Mouse (Mus musculus) liver, embryonic 12.5 days (tissue): ENCODE data around the gene Gpsm1. TPM values are rescaled to one million over a fixed set of nuclear protein-coding genes. Genes with fewer than 3 reads are reported as not detected.

Source experiments
- ATAC-seq: fragments of 200-750 bp; cut with Nextera tagmentation; 2 replicates; pipeline ENCODE4 v1.8.0; 2017; ENCODE audit warnings: moderate number of reproducible peaks, mild to moderate bottlenecking, moderate library complexity
- H3K27ac ChIP-seq: fragments of 300-500 bp; sonication (generic); 2 replicates; pipeline ENCODE4 v1.5.1; 2016; ENCODE audit warnings: mild to moderate bottlenecking
- H3K27me3 ChIP-seq: fragments of 300-500 bp; sonication (generic); replicated peaks from 2 replicates; pipeline ENCODE4 v1.6.1; 2016; ENCODE audit warnings: mild to moderate bottlenecking, moderate library complexity
- H3K36me3 ChIP-seq: fragments of 300-500 bp; sonication (generic); 2 replicates; pipeline ENCODE4 v1.6.1; 2016; ENCODE audit warnings: mild to moderate bottlenecking, moderate library complexity
- H3K4me1 ChIP-seq: fragments of 300-500 bp; sonication (generic); 2 replicates; pipeline ENCODE4 v1.6.1; 2016
- H3K4me2 ChIP-seq: fragments of 300-500 bp; sonication (generic); 2 replicates; pipeline ENCODE4 v1.6.1; 2016; ENCODE audit warnings: mild to moderate bottlenecking, moderate library complexity
- H3K4me3 ChIP-seq: fragments of 300-500 bp; sonication (generic); 2 replicates; pipeline ENCODE4 v1.5.1; 2016; ENCODE audit warnings: mild to moderate bottlenecking, moderate library complexity
- H3K9ac ChIP-seq: fragments of 300-500 bp; sonication (generic); 2 replicates; pipeline ENCODE4 v1.6.1; 2016; ENCODE audit warnings: mild to moderate bottlenecking, moderate library complexity
- H3K9me3 ChIP-seq: fragments of 300-500 bp; sonication (generic); replicated peaks from 2 replicates; pipeline ENCODE4 v1.6.1; 2016; ENCODE audit warnings: mild to moderate bottlenecking, moderate library complexity
- WGBS: fragments of 180-500 bp; shearing (Covaris S2); methylation state at CpG from one replicate; pipeline ENCODE4 v1.1.7; 2016; ENCODE audit not compliant: insufficient replicate concordance; 5-methylcytosine and 5-hydroxymethylcytosine counted together
- polyA plus RNA-seq: library from polyadenylated mRNA; unstranded; fragments of >200 nt; fragmentation: Nextera tagmentation; extraction: Ambion mirVana; gene quantifications from 2 replicates; pipeline ENCODE4 v1.2.1, GENCODE M21; 2016

Gpsm1 gene
- 8.1 and 8.6 TPM in 2 replicates for polyA plus RNA-seq

DNA sequence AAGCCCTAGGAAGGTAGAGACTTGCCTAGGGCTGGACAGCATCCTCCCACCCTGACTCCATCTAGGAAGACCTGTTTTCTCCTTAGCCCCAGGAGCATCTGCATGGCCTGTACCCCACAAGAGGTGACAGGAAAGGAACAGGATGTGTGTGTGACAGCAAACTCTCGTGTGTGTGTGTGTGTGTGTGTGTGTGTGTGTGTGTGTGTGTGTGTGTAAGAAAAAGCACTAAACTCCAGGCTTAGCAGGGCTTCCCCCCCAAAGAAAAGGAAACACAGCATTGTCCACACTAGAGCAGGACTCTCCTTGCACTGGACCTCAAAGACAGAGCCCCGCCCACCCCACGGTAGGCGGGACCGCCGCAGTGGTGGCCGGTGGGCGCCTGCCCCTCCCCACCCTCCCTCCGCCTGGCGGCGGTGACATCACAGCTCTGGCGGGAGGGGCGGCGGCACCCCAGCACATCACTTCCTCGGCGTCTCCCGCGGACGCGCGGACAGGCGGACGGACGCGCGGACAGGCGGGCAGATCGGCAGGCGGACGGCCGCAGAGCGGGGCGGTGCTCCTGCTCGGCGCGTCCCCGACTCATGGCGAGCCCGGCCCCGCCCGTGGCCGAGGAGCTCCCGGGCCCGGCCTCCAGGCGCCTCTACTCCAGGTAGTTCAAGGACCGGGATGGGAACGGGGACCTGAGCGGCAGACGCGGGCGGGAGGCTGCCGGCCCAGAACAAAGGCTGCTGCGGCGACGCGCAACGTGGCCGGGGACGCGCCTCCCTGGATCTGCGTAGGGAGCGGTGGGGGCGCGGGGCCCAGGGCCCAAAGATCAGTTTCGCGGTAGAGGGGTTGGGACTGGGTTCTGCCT, at the start of gene Gpsm1:
TSS of gene Gpsm1 (plus strand) at position 444 of the 853 bp plus-strand sequence.
- peak within 1 kb of the TSS; percentile 66 for H3K9ac ChIP-seq
- no peaks in the 10 kb centered on the region for H3K9me3 ChIP-seq
- ATAC-seq = peak; percentile 53
- H3K27ac ChIP-seq = peak within 1 kb of the TSS; percentile 74
- H3K4me2 ChIP-seq = peak within 1 kb of the TSS; percentile 91
- peak within 1 kb of the TSS; percentile 67 for H3K4me3 ChIP-seq
- peaks cover 38% of the 10 kb centered on the region for H3K27me3 ChIP-seq
- no peaks in the 10 kb centered on the region for H3K36me3 ChIP-seq
- H3K4me1 ChIP-seq = peaks cover 26% of the 10 kb centered on the region
- WGBS = 2% methylated on average over 61 of the region's 66 CpGs

GRCm38 (mm10) chr2:26266066-26266742, 49.1 kb upstream of the Gpsm1 start:
- no peak overlapping the region for H3K9ac ChIP-seq
- H3K36me3 ChIP-seq = no peaks in the 10 kb centered on the region
- peaks cover 18% of the 10 kb centered on the region for H3K27me3 ChIP-seq
- WGBS = 61% methylated on average over 10 of the region's 10 CpGs
- H3K4me1 ChIP-seq = no peaks in the 10 kb centered on the region
- no peak for ATAC-seq
- no peak overlapping the region for H3K4me2 ChIP-seq
- H3K4me3 ChIP-seq = no peak overlapping the region
- H3K27ac ChIP-seq = no peak overlapping the region
- no peaks in the 10 kb centered on the region for H3K9me3 ChIP-seq

- Histone ChIP-seq H3K9me3 (no peaks in the 10 kb centered on the region), H3K9ac (no peak overlapping the region), H3K27me3 (peaks cover 18% of the 10 kb centered on the region), H3K27ac (no peak overlapping the region), H3K4me3 (no peak overlapping the region), H3K4me1 (no peaks in the 10 kb centered on the region), H3K4me2 (no peak overlapping the region), H3K36me3 (no peaks in the 10 kb centered on the region)
- WGBS = 40% methylated on average over 3 of the region's 3 CpGs
- no peak for ATAC-seq
These were observed 47.1 kb upstream of the Gpsm1 start for GRCm38 (mm10) chr2:26268216-26268615.

- Histone ChIP-seq H3K4me3 (no peak overlapping the region), H3K27me3 (0 out of 2 replicates have a peak, but pooled peaks cover under 1% of the 10 kb centered on the region), H3K4me2 (no peak overlapping the region), H3K36me3 (no peaks in the 10 kb centered on the region), H3K9me3 (no peaks in the 10 kb centered on the region), H3K4me1 (no peaks in the 10 kb centered on the region), H3K9ac (no peak overlapping the region), H3K27ac (no peak overlapping the region)
- no peak for ATAC-seq
- 16% methylated on average over 7 of the region's 7 CpGs for WGBS
These were observed 41.7 kb upstream of the Gpsm1 start for GRCm38 (mm10) chr2:26273611-26274010.

GRCm38 (mm10) chr2:26279712-26280111, 35.6 kb upstream of the Gpsm1 start:
- no peaks in the 10 kb centered on the region for H3K9me3 ChIP-seq
- ATAC-seq = no peak
- H3K4me2 ChIP-seq = no peak overlapping the region
- no peak overlapping the region for H3K9ac ChIP-seq
- H3K27me3 ChIP-seq = 0 out of 2 replicates have a peak, but pooled peaks cover 4% of the 10 kb centered on the region
- H3K4me1 ChIP-seq = no peaks in the 10 kb centered on the region
- H3K4me3 ChIP-seq = no peak overlapping the region
- WGBS = 55% methylated on average over 3 of the region's 3 CpGs
- no peak overlapping the region for H3K27ac ChIP-seq
- no peaks in the 10 kb centered on the region for H3K36me3 ChIP-seq

GRCm38 (mm10) chr2:26280594-26280993, 34.7 kb upstream of the Gpsm1 start:
- no peak overlapping the region for H3K9ac ChIP-seq
- no peak overlapping the region for H3K27ac ChIP-seq
- H3K27me3 ChIP-seq = 0 out of 2 replicates have a peak, but pooled peaks cover 4% of the 10 kb centered on the region
- WGBS = 61% methylated on average over 11 of the region's 11 CpGs
- H3K9me3 ChIP-seq = no peaks in the 10 kb centered on the region
- ATAC-seq = no peak
- H3K4me1 ChIP-seq = no peaks in the 10 kb centered on the region
- H3K4me2 ChIP-seq = no peak overlapping the region
- no peak overlapping the region for H3K4me3 ChIP-seq
- H3K36me3 ChIP-seq = no peaks in the 10 kb centered on the region

GRCm38 (mm10) chr2:26285804-26286203, 29.5 kb upstream of the Gpsm1 start:
- Histone ChIP-seq H3K4me3 (no peak overlapping the region), H3K4me2 (no peak overlapping the region), H3K27me3 (0 out of 2 replicates have a peak, but pooled peaks cover 9% of the 10 kb centered on the region), H3K9ac (no peak overlapping the region), H3K4me1 (no peaks in the 10 kb centered on the region), H3K27ac (no peak overlapping the region), H3K36me3 (no peaks in the 10 kb centered on the region), H3K9me3 (no peaks in the 10 kb centered on the region)
- no peak for ATAC-seq
- WGBS = 71% methylated on average over 7 of the region's 7 CpGs

DNA sequence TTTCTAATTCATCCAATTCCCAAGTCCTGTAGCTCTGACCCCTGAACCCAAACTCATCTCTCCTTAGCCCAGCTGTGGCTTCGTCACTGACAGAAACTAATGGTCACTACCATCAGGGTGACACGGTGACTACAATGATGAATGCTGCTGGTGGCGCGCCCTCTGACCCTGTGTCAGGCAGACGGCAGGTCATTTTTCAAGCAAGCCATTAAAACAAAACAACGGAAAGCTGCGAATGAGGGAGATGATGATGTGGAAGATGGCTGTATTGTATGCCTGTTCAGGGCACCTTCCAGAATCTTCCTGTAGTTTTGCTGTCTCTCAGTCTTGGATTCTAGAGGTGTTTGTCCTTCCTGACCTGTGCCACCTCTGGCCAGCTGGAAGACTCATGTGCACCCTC, 28.9 kb upstream of the Gpsm1 start:
- ATAC-seq = no peak
- H3K9ac ChIP-seq = no peak overlapping the region
- 72% methylated on average over 7 of the region's 7 CpGs for WGBS

DNA sequence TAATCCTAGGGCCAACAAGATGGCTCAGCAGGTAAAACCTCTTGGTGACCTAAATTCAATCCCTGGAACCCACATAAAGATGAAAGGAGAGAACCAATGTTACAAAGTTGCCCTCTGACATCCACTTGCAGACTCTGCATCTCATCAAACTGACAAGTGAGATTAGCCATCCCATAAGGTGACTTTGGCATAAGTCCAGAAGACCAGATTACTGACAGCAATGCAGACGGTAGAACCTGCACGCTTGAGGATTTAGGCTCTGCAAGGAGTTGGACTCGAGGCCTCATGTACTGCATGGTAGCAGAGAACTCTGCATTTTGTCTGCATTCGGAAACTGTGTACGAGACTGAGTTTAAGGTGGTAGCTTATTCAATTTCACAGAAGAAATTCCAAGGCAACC, 25.2 kb upstream of the Gpsm1 start:
- Histone ChIP-seq H3K4me1 (no peaks in the 10 kb centered on the region), H3K9me3 (no peaks in the 10 kb centered on the region), H3K4me3 (no peak overlapping the region), H3K4me2 (no peak overlapping the region), H3K27me3 (0 out of 2 replicates have a peak, but pooled peaks cover 16% of the 10 kb centered on the region), H3K27ac (no peak overlapping the region), H3K36me3 (no peaks in the 10 kb centered on the region), H3K9ac (no peak overlapping the region)
- WGBS = 67% methylated on average over 5 of the region's 5 CpGs
- ATAC-seq = no peak

More for the DNA sequence above, 28.9 kb upstream of the Gpsm1 start:
- Histone ChIP-seq H3K9me3 (no peaks in the 10 kb centered on the region), H3K4me2 (no peak overlapping the region), H3K27me3 (0 out of 2 replicates have a peak, but pooled peaks cover 9% of the 10 kb centered on the region), H3K4me1 (no peaks in the 10 kb centered on the region), H3K4me3 (no peak overlapping the region), H3K27ac (no peak overlapping the region), H3K36me3 (no peaks in the 10 kb centered on the region)

DNA sequence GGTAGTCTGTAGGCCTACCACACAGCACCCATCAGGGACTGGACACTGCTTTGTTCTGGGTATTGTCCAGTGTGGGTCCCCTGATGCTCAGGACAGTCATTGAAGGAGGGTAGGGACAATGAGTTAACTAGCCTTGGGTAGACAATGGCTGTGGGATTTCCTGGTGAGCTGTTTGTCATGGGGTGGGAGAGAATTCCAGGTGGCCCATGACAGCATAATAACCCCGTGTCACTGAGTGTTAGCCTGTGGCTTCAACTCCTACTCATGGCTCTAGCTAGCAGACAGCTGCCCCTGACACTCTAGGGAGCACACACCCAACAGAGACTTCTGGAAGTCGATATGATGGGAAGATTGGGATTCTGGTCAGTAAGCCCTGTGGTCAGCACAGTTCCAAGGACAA, 20.9 kb upstream of the Gpsm1 start, which contains the start of gene Ccdc187:
TSS of gene Ccdc187 (minus strand) at position 101 of the 400 bp plus-strand sequence.
- no peaks in the 10 kb centered on the region for H3K36me3 ChIP-seq
- H3K4me1 ChIP-seq = peaks cover 9% of the 10 kb centered on the region; the same call in 1 of the 2 replicates
- H3K9ac ChIP-seq = no peak within 1 kb of the TSS
- ATAC-seq = no peak
- H3K9me3 ChIP-seq = no peaks in the 10 kb centered on the region
- H3K4me3 ChIP-seq = no peak within 1 kb of the TSS
- H3K27ac ChIP-seq = no peak within 1 kb of the TSS
- H3K27me3 ChIP-seq = peaks cover 43% of the 10 kb centered on the region
- no peak within 1 kb of the TSS for H3K4me2 ChIP-seq
- 53% methylated on average over 2 of the region's 2 CpGs for WGBS

GRCm38 (mm10) chr2:26296606-26297195, 18.6 kb upstream of the Gpsm1 start:
- Histone ChIP-seq H3K4me1 (peaks cover 9% of the 10 kb centered on the region; the same call in 1 of the 2 replicates), H3K9ac (no peak overlapping the region), H3K36me3 (no peaks in the 10 kb centered on the region), H3K4me3 (no peak overlapping the region), H3K4me2 (no peak overlapping the region), H3K27me3 (peaks cover 49% of the 10 kb centered on the region), H3K9me3 (no peaks in the 10 kb centered on the region), H3K27ac (no peak overlapping the region)
- 25% methylated on average over 6 of the region's 6 CpGs for WGBS
- ATAC-seq = no peak
